Mouse (Mus musculus) midbrain, embryonic 10.5 days (tissue): Measurements from ENCODE around the gene Trim10. TPM values are rescaled to one million over a fixed set of nuclear protein-coding genes. Genes with fewer than 3 reads are reported as not detected.
"Not testable (repeated sequence)": the region's sequence is repeated elsewhere in the genome, so short reads cannot be mapped to it uniquely, and the experiment has no call there.

Experiments
- DNase-seq: peaks from one replicate; pipeline ENCODE4 v3.0.0-alpha.2; 2017; ENCODE audit warnings: low spot score
- H3K27ac ChIP-seq: fragments of 300-500 bp; sonication (generic); replicated peaks from 2 replicates; pipeline ENCODE4 v1.5.1; 2016; ENCODE audit warnings: mild to moderate bottlenecking
- H3K27me3 ChIP-seq: fragments of 300-500 bp; sonication (generic); 2 replicates; pipeline ENCODE4 v1.6.1; 2016; ENCODE audit warnings: low read depth, mild to moderate bottlenecking; ENCODE audit not compliant: poor library complexity, severe bottlenecking
- H3K36me3 ChIP-seq: fragments of 300-500 bp; sonication (generic); 2 replicates; pipeline ENCODE4 v1.6.1; 2016; ENCODE audit warnings: mild to moderate bottlenecking, moderate library complexity
- H3K4me1 ChIP-seq: fragments of 300-500 bp; sonication (generic); 2 replicates; pipeline ENCODE4 v1.6.1; 2016
- H3K4me3 ChIP-seq: fragments of 300-500 bp; sonication (generic); 2 replicates; pipeline ENCODE4 v1.5.1; 2016; ENCODE audit warnings: mild to moderate bottlenecking, moderate library complexity
- H3K9me3 ChIP-seq: fragments of 300-500 bp; sonication (generic); replicated peaks from 2 replicates; pipeline ENCODE4 v1.6.1; 2016; ENCODE audit warnings: mild to moderate bottlenecking
- WGBS: fragments of 180-500 bp; shearing (Covaris S2); methylation state at CpG from one replicate; pipeline ENCODE4 v1.1.7; 2016; 5-methylcytosine and 5-hydroxymethylcytosine counted together
- polyA plus RNA-seq: library from polyadenylated mRNA; unstranded; fragments of >200 nt; fragmentation: Nextera tagmentation; extraction: Ambion mirVana; gene quantifications from 2 replicates; pipeline ENCODE4 v1.2.1, GENCODE M21; 2016

Gene Trim10
- polyA plus RNA-seq, 1 experiment from 2014 or later: 7.4 TPM

GRCm38 (mm10) chr17:36868836-36869235 lies 538 bp upstream of the Trim10 start:
- Histone ChIP-seq H3K27me3 (peaks cover 21% of the 10 kb centered on the region), H3K4me1 (peaks cover 11% of the 10 kb centered on the region), H3K9me3 (no peaks in the 10 kb centered on the region), H3K27ac (no peak overlapping the region), H3K4me3 (no peak overlapping the region), H3K36me3 (no peaks in the 10 kb centered on the region)
- 83% methylated on average over 2 of the region's 2 CpGs for WGBS
- no peak for DNase-seq

GRCm38 (mm10) chr17:36869955-36870810 lies 809 bp downstream of the Trim10 start:
- DNase-seq: no peak
- peaks cover 11% of the 10 kb centered on the region for H3K4me1 ChIP-seq
- H3K27ac ChIP-seq: 0 out of 2 replicates have a peak overlapping the region, but pooled peaks have one; percentile 19
- peaks cover 21% of the 10 kb centered on the region for H3K27me3 ChIP-seq
- no peaks in the 10 kb centered on the region for H3K36me3 ChIP-seq
- 81% methylated on average over 25 of the region's 25 CpGs for WGBS
- no peaks in the 10 kb centered on the region for H3K9me3 ChIP-seq
- peak overlapping the region; percentile 23 for H3K4me3 ChIP-seq

GRCm38 (mm10) chr17:36874636-36875035 lies 5.3 kb downstream of the Trim10 start:
- Histone ChIP-seq H3K27ac (no peak overlapping the region), H3K36me3 (no peaks in the 10 kb centered on the region), H3K27me3 (no peaks in the 10 kb centered on the region), H3K4me3 (no peak overlapping the region), H3K4me1 (no peaks in the 10 kb centered on the region), H3K9me3 (no peaks in the 10 kb centered on the region)
- no peak for DNase-seq
- 85% methylated on average over 4 of the region's 4 CpGs for WGBS

DNA sequence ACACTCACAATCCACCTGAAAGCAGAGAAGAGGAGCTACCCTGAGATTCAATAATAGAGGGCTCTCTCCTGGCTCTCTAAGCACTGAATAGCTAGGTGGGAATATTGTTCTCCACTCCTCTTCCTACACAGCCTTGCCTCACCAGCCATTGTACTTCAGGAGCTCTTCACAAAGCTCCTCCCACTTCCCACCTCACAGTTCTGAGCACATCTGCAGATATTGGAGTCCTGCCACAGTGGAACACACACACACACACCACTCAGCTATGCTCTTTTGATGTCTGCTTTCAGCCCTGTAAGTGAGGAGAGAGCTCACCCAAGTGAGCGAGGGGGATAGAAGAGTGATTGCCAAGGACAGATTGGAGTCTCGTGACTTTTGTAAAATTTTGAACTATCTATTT lies 14.0 kb downstream of the Trim10 start:
- Histone ChIP-seq H3K4me1 (no peaks in the 10 kb centered on the region), H3K36me3 (no peaks in the 10 kb centered on the region), H3K27ac (no peak overlapping the region), H3K9me3 (no peaks in the 10 kb centered on the region), H3K4me3 (no peak overlapping the region), H3K27me3 (no peaks in the 10 kb centered on the region)
- WGBS: 79% methylated on average over 2 of the region's 2 CpGs
- no peak for DNase-seq

DNA sequence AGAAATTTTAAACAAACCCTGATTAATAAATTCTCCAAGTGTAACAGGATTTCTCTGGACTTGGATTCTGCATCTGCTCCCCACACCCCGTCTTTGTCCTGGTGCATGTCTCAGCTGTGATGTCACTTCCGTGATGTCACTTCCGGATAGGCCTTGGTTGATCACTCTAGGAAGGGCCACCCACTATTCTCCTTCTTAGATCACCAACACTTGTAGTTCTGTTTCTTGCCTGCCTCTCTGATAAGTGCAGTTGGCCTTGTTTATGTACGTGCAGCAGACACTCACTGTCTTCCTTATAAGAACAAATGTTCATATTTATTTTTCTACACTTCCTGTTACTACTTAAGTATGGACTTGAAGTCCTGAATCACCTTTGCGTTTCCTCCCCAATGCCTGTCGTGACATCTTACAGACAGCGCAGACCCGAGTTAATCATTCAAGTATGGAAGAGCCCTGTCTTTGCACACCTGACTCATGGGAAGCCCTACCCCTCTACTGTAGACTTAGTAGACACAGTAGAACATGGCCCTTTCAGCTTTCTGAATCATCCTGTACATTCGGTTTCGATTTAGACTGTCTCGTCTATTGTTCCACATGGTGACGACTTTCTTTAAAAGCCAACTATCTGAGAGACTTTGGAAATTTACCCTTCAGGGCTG lies 15.9 kb downstream of the Trim10 start:
- Histone ChIP-seq H3K9me3 (no peaks in the 10 kb centered on the region), H3K27ac (no peak overlapping the region), H3K4me3 (no peak overlapping the region), H3K36me3 (no peaks in the 10 kb centered on the region), H3K4me1 (no peaks in the 10 kb centered on the region), H3K27me3 (no peaks in the 10 kb centered on the region)
- WGBS: 95% methylated on average over 12 of the region's 12 CpGs
- DNase-seq: no peak

GRCm38 (mm10) chr17:36890073-36890903 lies 20.9 kb downstream of the Trim10 start, which contains the start of gene Trim40:
Trim40 (minus strand) TSS chr17:36890123.
- no peak within 1 kb of the TSS for H3K4me3 ChIP-seq
- 87% methylated on average over 5 of the region's 5 CpGs for WGBS

GRCm38 (mm10) chr17:36891496-36891895 lies 22.1 kb downstream of the Trim10 start:
- WGBS: 93% methylated on average over 1 of the region's 1 CpGs
- H3K27ac ChIP-seq, H3K4me1 ChIP-seq, H3K36me3 ChIP-seq, H3K27me3 ChIP-seq, DNase-seq, H3K9me3 ChIP-seq, H3K4me3 ChIP-seq: not testable (repeated sequence)

More at GRCm38 (mm10) chr17:36890073-36890903, 20.9 kb downstream of the Trim10 start, which contains the start of gene Trim40:
- H3K27ac ChIP-seq: no peak within 1 kb of the TSS
- DNase-seq: no peak
- no peaks in the 10 kb centered on the region for H3K4me1 ChIP-seq
- no peaks in the 10 kb centered on the region for H3K27me3 ChIP-seq
- no peaks in the 10 kb centered on the region for H3K9me3 ChIP-seq
- H3K36me3 ChIP-seq: no peaks in the 10 kb centered on the region

- DNase-seq: peak; percentile 17
- Histone ChIP-seq H3K4me1 (no peaks in the 10 kb centered on the region), H3K36me3 (no peaks in the 10 kb centered on the region), H3K27ac (no peak overlapping the region), H3K9me3 (no peaks in the 10 kb centered on the region), H3K27me3 (no peaks in the 10 kb centered on the region), H3K4me3 (no peak overlapping the region)
- WGBS: 17% methylated on average over 2 of the region's 2 CpGs
Observed at GRCm38 (mm10) chr17:36892362-36892761, 23.0 kb downstream of the Trim10 start.

GRCm38 (mm10) chr17:36893387-36893786 lies 24.0 kb downstream of the Trim10 start:
- Histone ChIP-seq H3K9me3 (no peaks in the 10 kb centered on the region), H3K4me3 (no peak overlapping the region), H3K27ac (no peak overlapping the region), H3K27me3 (no peaks in the 10 kb centered on the region), H3K36me3 (no peaks in the 10 kb centered on the region), H3K4me1 (no peaks in the 10 kb centered on the region)
- no peak for DNase-seq
- 79% methylated on average over 5 of the region's 5 CpGs for WGBS

DNA sequence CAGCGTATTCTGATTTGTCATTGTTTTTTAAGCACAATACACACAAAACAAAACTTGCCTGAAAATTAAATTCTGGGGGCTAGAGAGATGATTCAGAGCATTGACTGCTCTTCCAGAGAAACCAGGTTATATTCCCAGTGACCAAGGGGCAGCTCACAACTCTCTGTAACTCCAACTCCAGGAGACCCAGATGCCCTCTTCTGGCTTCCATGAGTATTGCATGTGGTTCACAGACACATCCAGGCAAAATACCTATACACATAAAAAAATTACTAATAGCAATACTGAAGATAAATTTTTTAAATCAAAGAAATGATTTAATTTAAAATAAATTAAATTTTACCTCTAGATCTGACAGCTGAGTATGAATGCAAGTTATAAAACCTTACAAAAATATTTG lies 27.2 kb downstream of the Trim10 start:
- Histone ChIP-seq H3K4me1 (no peaks in the 10 kb centered on the region), H3K36me3 (no peaks in the 10 kb centered on the region), H3K27me3 (no peaks in the 10 kb centered on the region), H3K9me3 (no peaks in the 10 kb centered on the region), H3K27ac (no peak overlapping the region), H3K4me3 (no peak overlapping the region)
- WGBS: 100% methylated on average over 1 of the region's 1 CpGs
- peak; percentile 40 for DNase-seq

- H3K9me3 ChIP-seq: no peaks in the 10 kb centered on the region
- no peak overlapping the region for H3K4me3 ChIP-seq
- no peak overlapping the region for H3K27ac ChIP-seq
Observed at GRCm38 (mm10) chr17:36897065-36897464, 27.7 kb downstream of the Trim10 start.

DNA sequence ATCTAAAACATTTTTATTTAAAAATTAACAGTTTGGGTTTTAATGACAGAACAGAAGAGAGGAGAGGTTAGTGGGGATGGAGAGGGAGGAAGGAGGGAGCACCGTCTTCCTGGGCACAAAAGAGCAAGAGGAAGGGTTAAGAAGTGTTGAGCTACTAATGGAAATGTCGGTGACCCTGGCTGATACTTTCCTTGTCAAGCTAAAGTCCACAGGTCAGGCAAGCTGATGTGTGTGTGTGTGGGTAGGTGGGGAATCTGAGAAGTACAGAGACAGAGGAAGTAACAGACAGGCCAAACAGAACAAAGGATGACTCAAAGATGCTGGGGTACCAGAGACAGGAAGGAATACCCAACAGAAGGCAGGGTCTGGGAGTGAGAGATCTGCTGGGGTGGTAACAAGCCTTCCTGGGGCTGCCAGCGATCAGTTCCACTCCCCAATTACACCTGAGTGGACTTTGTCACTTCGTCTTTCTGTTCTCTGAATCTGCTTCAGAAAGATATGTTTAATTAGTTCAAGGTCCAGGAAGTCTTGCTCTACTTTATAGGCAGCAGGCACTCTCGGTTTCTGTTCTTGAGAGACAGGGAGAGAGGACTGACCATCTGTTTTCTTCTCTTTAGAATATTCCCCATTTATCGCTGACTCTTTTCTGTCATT lies 28.3 kb downstream of the Trim10 start, which contains the start of gene Trim31:
Gene Trim31, plus strand, starts transcription at position 567 of the 654 bp plus-strand sequence.
- 75% methylated on average over 6 of the region's 6 CpGs for WGBS
- Histone ChIP-seq H3K27me3 (no peaks in the 10 kb centered on the region), H3K4me1 (no peaks in the 10 kb centered on the region), H3K27ac (no peak within 1 kb of the TSS), H3K36me3 (no peaks in the 10 kb centered on the region), H3K9me3 (no peaks in the 10 kb centered on the region), H3K4me3 (no peak within 1 kb of the TSS)
- no peak for DNase-seq

More at GRCm38 (mm10) chr17:36897065-36897464, 27.7 kb downstream of the Trim10 start:
- no peaks in the 10 kb centered on the region for H3K4me1 ChIP-seq
- no peak for DNase-seq
- H3K27me3 ChIP-seq: no peaks in the 10 kb centered on the region
- no peaks in the 10 kb centered on the region for H3K36me3 ChIP-seq
